Mouse (Mus musculus) thymus, postnatal 4 days (tissue): ENCODE measurements around the gene Cnot2.
A peak's percentile ranks its signal among the peaks of the same experiment; 100 is the strongest.

ENCODE experiments used
- DNase-seq: peaks from one replicate; pipeline ENCODE4 v3.0.0; 2021

The Cnot2 gene

DNA sequence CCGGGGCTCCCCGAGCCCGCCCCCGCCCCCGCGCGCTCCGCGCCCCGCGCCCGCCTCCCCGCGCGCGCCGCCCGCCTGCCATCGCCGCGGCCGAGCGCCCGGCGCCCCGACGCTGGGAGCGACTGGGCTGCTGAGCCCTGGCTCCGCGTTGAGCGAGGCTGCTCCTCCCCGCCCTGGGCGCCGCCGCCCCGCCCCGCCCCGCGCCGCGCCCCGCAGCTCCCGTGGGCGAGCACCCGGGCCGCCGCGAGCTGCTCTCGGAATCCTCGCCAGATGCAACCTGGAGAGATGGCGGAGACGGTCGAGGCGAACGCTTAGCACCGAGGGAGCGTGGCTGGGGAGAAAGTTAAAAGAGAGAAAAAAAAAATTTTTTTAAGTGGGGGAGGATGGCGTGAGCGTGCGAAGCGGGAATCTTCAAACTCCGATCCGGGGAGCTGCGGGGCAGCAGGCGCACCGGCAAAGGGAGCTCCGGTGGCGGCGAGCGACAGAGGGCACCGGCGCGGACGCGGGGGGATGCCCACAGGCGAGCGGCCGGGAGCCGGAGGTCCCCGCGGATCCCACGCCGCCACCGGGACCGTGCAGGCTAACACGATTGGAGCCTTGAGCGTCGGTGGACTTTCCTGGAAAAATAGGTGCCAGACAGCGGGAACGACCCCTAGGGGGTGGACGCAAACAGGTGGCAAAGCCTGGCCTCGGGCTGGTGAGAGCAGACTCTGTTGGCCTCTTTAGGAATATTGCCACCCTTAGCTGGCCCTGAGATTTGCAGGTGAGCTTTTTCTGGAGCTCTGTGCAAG, 107.4 kb downstream of the Cnot2 start, which contains the start of gene Kcnmb4:
Gene Kcnmb4 (minus strand): TSS at position 120 of the 791 bp plus-strand sequence.
- peak; percentile 71 for DNase-seq

DNA sequence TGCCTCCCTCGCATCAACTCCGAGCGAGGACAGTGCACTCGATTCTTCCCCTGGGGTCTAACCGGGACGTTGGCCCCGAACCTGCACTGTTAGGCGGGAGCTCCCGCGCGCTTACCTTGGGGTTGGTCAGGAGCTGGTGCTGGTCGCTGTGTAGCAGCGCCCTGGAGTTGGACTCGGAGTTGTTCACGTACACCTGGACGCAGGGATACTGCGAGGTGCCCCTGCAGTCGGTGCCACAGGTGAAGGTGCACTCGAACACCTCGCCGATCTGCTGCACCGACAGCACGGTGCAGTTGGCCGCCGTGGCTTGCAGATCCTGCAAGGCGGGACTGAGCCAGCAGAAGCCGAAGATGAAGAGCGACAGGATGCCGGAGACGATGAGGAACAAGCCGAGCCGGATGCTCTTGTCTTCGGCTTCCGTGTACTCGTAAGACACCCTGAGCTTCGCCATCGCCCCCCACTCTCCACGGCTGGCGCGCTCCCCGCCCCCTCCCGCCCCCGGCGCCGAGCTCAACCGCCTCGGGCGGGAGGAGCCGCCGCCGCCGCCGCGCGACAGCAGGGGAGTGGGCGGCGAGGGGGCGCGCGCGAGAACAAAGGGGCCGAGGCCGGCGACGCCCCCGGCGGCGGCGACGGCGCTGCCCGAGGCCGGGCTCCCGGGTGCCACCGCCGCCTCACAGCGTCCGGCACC, 108.1 kb downstream of the Cnot2 start:
- peak; percentile 77 for DNase-seq

DNA sequence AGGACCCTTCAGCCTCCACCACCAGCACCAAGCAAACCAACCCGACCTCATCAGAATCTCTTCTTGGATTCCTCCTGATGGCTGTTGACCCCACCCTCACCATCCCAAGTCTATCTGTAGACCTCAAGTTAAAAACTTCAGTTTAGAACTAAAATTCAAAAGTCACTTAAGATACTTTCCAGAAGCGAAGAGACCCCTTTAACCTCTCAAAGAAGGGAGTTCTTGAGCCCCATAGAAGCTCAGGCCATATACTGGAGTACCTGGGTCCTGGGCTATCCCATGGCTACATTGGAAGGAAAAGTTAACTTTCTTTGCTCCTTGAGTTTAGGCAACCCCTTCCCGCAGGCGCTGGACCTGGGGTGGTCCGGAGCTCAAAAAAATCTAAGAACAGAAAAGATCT, 108.7 kb downstream of the Cnot2 start:
- no peak for DNase-seq

DNA sequence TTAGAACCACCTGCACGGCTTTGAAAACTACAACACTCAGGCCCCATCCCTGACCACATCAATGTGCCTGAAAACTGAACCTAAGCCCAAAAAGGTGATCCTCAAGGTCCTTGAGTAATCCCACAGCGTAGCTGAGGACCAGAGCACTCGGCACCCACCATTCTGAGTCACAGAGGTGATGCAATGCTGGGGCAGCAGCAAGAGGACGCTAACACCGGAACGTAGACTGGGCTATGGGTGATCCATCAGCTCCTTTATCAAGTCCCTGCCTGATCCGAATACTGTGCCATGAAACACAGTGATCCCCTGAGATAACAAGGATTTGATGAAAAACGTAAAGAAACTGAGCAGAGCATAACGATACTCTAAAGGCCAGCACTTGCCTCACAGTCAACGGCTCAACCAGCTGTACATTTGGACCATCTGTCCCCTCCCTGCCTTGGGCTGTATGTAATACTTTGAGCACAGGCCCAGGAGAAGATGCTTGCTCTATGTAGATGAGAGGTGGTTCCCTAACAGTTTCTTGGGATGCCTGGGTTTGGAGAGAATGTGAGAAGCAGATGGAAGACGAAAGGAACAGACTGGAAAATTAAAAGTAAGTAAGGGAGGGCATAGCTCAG, 110.9 kb downstream of the Cnot2 start:
- DNase-seq: no peak

DNA sequence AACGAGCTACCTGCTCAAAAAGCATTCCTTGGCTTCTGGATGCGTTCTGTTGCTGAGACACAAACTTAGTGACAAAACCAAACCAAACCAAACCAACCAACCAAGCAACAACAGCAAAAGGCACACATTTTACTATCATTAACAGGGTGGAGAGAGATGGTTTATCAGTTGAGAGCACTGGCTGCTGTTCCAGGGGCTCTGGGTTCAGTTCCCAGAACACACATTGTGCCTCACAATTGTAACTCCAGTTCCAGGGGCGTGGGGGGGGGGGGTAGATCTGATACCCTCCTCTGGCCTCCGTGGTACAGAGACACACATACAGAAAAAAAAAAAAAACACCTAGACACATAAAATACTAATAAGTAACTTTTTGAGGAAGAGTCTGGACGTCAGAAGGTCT, 113.2 kb downstream of the Cnot2 start:
- no peak for DNase-seq

DNA sequence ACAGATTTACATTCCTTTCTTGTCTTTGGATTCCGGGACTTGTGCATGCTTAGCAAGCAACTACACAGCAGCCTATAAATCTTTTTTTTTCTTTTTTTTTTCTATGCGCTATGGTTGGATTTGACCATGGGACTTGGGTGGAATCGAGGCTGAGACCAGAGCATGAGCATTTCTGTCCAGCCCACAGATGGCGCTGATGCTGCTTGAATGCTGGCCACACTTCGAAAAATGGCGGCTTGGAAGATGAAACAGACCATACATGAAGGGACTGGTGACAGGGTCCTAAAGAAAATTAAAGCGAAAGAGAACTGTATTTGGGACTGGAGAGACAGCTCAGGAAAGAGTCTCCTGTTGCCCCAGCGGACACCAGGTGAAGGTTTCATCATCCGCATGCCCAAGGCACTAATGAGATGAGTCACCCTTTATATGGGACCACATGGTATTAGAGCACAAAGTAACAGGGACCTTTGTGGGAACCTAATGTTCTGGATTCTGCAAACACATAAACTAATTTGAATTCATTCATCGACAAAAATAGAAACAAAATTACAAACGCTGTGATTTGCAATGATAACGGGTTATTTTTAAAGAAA, 117.5 kb downstream of the Cnot2 start:
- DNase-seq: peak; percentile 28

DNA sequence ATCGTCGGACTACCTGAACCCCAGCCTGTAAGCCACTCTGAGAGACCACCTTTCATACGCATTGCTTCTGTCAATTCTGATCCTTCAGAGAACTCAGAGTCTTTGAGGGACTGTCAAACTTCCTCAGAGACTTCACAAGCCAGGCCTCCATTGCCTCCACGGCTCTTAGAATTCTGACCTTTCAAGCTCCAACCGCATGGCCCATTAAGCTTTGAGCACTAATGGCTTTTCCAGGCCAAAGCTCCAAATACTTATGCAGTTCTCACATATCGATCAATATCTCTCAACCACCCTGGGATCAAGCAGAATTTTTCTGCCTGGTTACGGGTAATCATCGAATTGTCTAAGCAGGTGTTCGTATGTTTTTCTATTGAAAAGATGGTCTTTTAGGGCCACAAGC, 119.9 kb downstream of the Cnot2 start:
- DNase-seq: no peak

DNA sequence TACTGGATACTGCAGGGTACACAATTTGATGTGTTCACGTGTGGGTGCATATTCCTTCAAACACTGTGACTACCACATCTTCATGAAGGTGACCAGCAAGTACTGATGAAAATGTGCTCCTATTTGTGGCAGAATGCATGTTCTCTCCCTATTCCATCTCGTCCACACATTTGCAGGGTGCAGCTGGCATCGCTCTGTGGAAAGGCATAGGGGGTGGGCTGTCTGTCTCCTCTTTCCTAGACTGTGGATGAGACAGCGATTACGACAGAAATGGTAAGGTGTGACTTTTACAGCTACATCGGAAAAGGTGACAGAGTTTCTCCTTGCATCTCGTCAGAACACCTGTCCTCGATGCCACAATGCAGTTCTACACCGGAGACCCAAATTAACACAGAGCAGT, 122.5 kb downstream of the Cnot2 start:
- no peak for DNase-seq

DNA sequence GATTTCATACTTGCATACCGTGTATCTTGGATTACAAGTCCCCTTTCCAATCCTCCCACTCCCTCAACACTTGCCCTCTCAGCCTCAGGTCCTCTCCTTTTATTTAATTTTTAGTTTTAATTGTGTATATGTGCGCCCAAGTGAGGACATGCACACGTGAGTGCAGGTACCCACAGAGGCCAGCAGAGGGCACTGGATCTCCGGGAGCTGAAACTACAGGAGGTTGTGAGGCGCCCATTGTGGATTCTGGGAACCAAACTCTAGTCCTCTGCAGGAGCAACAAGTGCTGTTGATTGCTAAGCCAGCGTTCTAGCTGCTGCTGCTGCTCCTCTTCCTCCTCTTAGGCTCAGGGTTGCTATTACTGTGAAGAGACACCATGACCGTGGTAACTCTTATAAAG, 128.5 kb downstream of the Cnot2 start:
- DNase-seq: no peak

DNA sequence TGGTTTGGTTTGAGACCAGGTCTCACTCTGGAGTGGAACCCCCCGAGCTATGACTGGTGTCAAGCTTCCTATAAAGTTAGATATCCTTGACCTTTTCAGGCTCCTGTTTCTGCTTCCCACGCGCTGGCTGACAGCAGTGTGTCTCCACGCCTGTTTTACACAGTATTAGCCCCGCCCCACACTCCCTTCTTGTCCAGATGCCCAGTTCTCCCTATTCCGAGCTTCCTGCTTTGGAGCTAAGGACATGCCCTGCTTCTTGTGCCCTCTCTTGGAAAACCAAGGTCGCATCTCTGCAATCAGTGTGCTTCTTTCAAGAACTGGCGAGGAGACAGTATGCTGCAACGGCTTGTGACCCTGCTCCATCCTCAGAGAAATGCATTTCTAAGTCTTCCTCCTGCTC, 130.7 kb downstream of the Cnot2 start:
- DNase-seq: no peak

DNA sequence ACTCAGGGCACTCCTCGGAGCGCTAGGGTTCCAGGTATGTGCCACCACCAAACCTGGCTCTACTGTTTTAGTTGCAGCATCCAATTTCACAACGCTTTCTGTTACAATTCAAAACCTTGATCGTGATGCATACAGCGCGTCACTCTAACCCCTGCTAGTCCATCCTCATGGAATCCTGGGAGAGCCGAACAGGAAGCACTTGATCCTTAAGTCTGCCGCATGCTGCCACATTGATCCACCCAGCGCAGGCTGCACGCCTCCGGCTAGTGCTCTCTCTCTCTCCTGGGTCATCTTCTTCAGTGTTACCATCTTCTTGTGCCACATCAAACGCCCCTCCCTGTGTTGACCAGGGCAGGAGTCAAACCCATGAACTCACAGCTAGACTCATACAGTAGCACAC, 133.1 kb downstream of the Cnot2 start:
- no peak for DNase-seq

DNA sequence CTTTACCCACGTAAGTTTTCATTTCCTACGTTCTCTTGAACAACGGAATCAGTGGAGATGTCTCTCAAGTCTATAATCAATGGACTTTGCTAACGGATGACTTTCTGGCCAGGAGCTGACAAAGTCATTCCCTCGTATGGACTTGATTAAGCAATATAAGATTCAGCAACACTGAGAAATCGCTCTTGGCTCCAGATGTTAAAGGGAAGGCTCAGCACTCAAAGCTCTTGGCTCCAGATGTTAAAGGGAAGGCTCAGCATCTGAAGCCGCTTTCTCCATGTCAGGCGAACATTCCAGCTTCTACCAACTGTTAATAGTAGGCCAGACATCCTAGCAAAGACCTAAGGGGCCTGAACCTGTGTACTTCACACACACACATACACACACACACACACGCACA, 134.1 kb downstream of the Cnot2 start:
- DNase-seq: no peak

DNA sequence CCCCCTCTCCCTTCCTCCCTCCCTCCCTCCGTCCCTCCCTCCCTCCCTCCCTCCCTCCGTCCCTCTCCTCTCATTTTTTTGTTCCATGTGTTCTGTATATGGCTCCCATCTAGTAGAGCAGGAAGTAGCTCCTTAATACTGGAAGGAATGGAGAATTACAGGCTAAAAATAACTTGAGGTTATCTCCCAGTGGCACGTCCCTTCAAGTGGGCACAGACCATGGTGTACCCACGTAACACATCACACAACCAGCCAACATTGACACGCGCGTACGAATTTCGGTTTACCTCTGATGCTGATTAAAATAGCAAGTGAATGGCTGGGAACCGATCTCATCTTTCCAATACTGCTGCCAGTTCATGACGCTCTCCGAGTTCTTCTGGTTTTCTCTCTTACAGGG, 135.3 kb downstream of the Cnot2 start:
- no peak for DNase-seq

DNA sequence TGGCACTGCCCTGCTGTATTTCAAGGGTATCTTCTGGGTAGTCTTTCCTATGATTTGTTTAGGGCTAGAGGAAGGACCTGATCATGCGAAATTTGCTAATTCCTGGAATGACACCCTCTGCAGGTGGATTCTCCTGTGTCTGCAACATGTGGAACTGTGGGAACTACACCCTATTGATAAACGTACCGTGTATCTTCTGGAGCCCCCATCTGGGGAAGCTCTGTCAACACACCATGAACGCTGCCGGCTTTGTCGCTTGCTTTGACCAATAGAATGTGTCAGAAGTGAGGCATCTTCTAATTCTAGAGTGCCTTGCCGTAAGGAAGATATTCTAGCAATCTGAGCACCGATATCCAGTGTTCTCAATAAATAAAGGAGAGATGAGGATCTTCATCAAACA, 136.5 kb downstream of the Cnot2 start:
- DNase-seq: no peak

DNA sequence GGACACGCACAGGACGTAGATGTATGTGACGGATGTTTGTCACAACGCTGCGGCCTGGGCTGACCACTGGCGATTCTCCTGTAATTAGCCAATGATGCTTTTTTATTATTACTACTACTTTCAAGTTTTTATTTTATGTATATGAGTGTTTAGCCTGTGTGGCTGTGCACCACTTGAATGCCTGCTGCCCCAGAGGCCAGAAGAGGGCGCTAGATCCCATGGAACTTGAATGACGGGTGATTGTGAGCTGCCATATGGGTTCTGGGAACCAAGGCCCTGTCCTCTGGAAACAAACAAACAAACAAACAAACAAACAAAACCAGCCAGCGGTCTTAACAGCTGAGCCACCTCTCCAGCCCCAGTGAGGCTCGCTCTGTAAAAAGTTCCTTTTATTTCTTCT, 136.9 kb downstream of the Cnot2 start:
- DNase-seq: no peak

DNA sequence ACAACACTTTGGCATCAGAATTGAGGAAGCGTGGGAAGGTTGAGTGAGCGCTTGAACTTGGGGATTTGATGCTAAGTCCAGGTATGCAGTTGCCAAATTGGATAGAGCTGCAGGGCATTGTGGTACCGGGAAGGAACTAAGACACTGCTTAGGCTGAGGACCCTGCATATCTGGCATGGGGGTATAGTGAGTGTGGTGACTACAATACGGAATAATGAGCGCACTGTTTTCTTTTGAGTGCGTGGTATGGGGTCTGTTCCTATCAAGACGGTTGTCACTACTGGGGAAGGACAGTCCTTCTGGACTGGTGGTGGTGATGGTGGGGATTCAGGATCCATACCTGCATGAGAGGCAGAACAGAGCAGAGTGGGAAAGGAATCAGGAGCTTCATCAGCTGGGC, 140.4 kb downstream of the Cnot2 start:
- DNase-seq: no peak

DNA sequence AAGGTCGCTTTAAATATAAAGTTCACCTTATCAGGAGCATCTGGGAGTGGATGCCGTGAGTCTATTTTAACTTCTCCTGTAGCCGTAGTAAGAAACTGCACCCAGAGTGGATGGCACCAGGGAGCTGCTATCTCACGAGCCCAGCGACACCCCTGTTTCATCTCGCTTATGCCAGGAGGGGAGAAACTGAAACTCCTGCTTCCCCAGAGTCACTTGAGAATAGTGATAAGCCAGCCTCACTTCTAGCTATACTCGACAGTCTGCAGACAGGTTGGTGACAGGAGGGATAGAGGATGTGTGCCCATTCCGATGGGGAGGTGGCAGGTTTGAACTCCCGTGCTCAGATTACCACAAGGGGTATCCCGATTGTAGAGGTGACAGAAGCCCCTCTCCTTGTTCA, 141.2 kb downstream of the Cnot2 start:
- DNase-seq: no peak

DNA sequence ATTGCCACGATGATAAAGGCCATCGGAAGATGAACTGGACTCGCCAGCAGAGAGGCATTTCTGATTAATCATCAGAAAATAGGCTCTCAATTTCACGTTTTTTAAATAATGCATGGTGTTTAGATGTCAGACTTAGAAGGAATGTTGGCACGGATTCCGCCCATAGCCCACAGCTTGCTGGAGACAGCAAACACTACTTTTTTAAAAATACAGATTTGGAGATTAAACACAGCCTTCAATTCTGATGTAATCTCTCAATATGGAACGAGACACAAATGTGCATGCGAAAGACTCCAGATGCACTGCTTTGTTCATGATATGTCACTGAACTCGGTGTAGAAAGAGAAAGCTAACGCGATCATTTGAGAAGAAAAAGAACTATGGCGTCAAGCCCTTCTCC, 145.9 kb downstream of the Cnot2 start:
- no peak for DNase-seq
